Mouse (Mus musculus) yolk sac, embryonic 10.5 days (tissue): Measurements from ENCODE around the gene Hes1.
"Not testable (repeated sequence)": the region's sequence is repeated elsewhere in the genome, so short reads cannot be mapped to it uniquely, and the experiment has no call there.

Experiments
- DNase-seq: peaks from one replicate; pipeline ENCODE4 v3.0.0-alpha.2; 2017; ENCODE audit warnings: low spot score

Gene Hes1

GRCm38 (mm10) chr16:30073317-30073716 lies 9.1 kb downstream of the Hes1 start:
- DNase-seq = no peak

DNA sequence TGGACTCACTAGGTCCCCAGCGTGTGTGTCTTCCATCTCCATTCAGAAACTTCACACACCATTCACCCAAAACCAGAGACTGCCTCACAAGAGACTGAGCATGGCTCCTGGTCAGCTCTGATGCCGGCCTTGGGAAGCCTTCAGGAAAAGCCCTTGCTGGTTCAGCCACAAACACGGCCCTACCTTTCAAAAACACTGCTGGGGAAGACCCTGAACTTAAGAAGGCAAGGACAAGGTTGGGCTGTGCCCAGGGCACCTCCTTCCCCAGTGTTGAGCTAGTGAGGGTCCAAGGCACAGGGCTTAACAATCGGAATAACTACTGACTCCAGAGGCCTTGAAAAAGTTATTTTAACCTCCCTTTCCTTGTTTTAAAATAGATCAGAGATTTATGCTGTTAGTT lies 17.3 kb downstream of the Hes1 start:
- no peak for DNase-seq

DNA sequence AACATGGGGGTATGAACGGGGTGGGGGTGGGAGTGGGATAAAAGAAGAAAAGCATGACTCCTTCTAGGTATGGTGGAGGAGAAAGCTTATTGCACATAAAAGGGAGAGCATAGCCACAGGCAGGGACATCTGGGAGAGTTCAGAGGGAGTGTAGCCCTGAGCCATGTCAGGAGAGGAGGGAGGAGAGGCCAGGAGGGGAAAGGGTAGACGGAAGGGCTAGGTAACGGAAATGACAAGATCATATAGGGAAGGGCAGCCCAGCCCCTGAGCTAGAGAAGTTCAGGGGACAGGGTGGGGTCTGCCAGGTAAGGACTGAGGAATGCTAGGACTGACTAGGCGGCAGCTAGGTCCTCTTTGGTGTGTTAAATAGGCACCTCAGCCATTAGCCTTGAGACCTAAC lies 17.8 kb downstream of the Hes1 start:
- DNase-seq = no peak

- no peak for DNase-seq
Measured at GRCm38 (mm10) chr16:30082965-30083364, 18.8 kb downstream of the Hes1 start.

GRCm38 (mm10) chr16:30083536-30083935 lies 19.4 kb downstream of the Hes1 start:
- no peak for DNase-seq

GRCm38 (mm10) chr16:30088646-30089045 lies 24.5 kb downstream of the Hes1 start:
- DNase-seq = no peak

DNA sequence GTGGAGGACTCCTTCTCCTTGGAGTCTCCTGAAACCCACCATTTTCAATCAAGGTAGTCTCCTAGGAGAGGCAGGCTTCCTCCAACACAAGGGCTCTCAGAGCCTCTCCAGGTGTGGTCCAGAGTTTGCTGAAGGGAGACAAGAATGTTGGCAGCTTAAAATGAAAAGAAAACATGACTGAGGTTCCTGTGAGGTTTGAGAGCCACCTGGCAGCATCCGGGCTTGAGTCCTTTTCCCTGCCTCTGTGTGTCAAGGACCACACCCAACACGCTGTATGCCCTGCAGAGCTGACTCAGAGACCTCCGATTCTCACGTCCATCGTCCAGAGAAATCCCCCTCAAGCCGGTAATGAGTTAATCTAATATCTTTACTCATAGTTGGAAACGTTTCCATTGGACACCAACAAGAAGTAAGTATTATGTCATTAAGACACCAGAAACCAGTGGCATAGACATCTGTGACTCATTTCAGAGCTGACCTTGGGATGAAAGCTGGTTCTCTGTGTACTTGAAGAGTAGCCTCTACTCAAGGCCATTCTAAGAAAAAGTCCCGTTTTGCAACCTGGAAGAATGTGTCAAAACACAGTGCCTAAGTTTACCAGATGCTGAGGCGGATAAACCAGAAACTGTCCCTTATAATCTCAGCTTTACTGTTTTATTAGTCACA lies 26.1 kb downstream of the Hes1 start:
- no peak for DNase-seq

- no peak for DNase-seq
Measured at GRCm38 (mm10) chr16:30096050-30096449, 31.9 kb downstream of the Hes1 start.

DNA sequence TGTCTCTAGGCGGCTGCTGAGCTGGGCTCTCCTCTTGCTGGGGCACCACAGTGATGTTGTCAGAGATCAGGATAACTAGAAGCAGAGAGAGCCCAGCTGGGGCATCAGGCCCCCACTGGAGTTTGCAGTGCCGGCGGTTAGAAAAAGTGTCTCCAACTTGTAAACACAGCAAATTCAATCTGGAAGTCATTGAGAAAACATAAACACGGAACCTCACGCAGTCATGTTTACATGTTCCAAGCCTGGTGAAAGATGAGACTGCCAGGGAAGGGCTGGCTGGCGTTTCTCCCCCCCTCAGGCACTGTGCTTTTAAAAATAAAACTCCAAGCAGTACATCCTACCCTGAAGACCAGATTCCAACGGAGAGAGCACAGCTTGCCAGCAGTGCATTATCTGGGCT lies 32.3 kb downstream of the Hes1 start:
- DNase-seq = peak; percentile 58

- DNase-seq = no peak
Measured at GRCm38 (mm10) chr16:30099124-30099523, 34.9 kb downstream of the Hes1 start.

- DNase-seq = peak; percentile 65
Measured at GRCm38 (mm10) chr16:30102149-30102915, 38.1 kb downstream of the Hes1 start.

- no peak for DNase-seq
Measured at GRCm38 (mm10) chr16:30102982-30103381, 38.8 kb downstream of the Hes1 start.

- no peak for DNase-seq
Measured at GRCm38 (mm10) chr16:30103495-30103894, 39.3 kb downstream of the Hes1 start.

DNA sequence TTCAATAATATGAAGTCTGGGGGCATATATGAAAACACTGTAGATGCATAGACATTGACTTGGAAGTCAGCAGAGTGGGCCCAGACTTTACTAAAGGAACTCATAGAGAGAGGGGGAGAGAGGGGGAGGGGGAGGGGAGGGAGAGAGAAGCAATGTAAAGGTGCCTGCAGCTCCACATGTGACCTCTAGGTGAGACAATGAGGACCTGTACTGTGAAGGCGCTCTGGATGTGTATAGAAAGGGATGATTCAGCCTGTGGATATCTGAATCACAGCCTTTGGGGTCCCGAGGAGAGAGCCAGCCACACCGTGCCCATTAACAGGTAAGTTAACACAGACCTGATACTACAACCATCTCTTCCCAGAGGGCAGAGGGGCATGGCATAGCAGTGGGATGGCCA lies 40.2 kb downstream of the Hes1 start:
- DNase-seq = no peak

GRCm38 (mm10) chr16:30105476-30105875 lies 41.3 kb downstream of the Hes1 start:
- no peak for DNase-seq

GRCm38 (mm10) chr16:30108167-30108566 lies 44.0 kb downstream of the Hes1 start:
- DNase-seq = not testable (repeated sequence)

DNA sequence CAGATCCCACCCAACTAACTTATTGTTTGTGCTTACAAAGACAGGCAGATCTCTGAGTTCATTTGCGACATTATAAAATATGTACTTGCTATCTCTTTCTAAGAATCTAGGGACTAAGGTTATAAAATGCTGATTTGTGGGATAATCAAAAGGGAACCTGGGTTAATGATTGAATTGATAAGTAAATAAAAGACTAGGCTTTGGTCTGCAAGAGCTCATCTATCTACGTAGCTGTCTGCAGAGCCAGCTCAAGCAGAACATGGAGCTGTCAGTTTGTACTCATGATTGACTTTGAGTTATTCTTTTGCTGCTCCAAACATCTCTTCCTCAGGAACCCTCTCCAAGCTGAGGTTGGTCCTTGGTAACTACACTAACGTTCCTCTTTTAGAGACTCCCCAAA lies 46.3 kb downstream of the Hes1 start:
- DNase-seq = no peak

GRCm38 (mm10) chr16:30111069-30111468 lies 46.9 kb downstream of the Hes1 start:
- no peak for DNase-seq

- no peak for DNase-seq
Measured at GRCm38 (mm10) chr16:30111566-30111965, 47.4 kb downstream of the Hes1 start.

- DNase-seq = peak; percentile 78
Measured at GRCm38 (mm10) chr16:30113170-30113569, 49.0 kb downstream of the Hes1 start.

GRCm38 (mm10) chr16:30113800-30114199 lies 49.6 kb downstream of the Hes1 start:
- peak; percentile 45 for DNase-seq

DNA sequence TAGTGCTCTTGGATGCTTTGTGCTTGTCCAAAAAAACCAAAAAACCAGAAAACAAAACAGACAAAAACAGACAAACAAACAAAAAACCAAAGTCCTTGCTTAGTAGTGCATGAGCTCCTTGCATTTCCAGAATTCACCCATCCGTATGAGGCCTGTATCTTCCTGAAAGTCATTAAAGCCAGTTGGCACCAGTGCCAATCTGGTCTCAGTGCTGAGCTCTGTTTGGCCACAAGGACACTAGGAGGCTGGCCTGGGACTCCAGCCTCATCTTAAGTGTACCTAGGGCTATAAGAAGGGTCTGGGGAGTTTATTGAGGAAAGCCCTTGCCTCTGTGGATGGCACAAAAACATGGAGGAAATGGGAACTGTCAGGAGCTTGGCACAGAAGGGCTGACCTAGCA lies 50.3 kb downstream of the Hes1 start:
- no peak for DNase-seq
